Mouse (Mus musculus) ES-E14 (cell line): ENCODE results near the gene Dlg2.

Experiments used
- CHD2 ChIP-seq: IDR thresholded peaks from 2 replicates; pipeline ENCODE4 v1.6.1; 2014; ENCODE audit warnings: mild to moderate bottlenecking, low read depth, low read length, inconsistent platforms
- HCFC1 ChIP-seq: IDR thresholded peaks from 2 replicates; pipeline ENCODE4 v1.6.1; 2012; ENCODE audit warnings: low read length, inconsistent platforms, borderline replicate concordance; ENCODE audit not compliant: insufficient read depth
- MAFK ChIP-seq: IDR thresholded peaks from 2 replicates; pipeline ENCODE4 v1.6.1; 2014; ENCODE audit warnings: mild to moderate bottlenecking, low read depth, low read length, inconsistent platforms; ENCODE audit not compliant: insufficient read depth
- ZC3H11A ChIP-seq: IDR thresholded peaks from 2 replicates; pipeline ENCODE4 v1.6.1; 2012; ENCODE audit warnings: low read depth, mild to moderate bottlenecking, inconsistent platforms, low read length, borderline replicate concordance
- ZNF384 ChIP-seq: IDR thresholded peaks from 2 replicates; pipeline ENCODE4 v1.6.1; 2012; ENCODE audit warnings: low read depth, low read length, inconsistent platforms

DNA sequence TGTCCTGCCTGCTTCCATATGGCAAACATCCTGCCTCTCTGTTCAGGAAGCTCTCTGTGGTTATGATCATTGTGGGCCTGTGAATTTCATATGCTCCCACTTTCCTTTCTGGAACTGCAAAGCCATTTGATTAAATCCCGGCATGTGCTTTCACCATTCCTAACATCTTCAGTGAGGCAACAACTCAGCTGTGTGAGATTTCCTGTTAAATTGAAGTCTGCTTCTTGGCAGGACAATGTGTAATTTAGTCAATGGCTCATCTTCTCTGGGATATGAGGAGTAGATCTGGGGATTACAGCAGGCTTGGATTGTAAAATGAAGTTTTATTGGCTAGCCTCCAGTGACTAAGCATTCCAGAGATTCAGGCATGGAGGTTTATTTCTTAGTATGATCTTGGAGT, 722.9 kb downstream of the Dlg2 start:
- TF ChIP-seq ZC3H11A, result no peak
- no peak for TF ChIP-seq CHD2
- TF ChIP-seq MAFK, result no peak
- no peak for TF ChIP-seq HCFC1
- no peak for TF ChIP-seq ZNF384
